Mouse (Mus musculus): Measurements from ENCODE around the gene Rragc. TPM values are rescaled to one million over a fixed set of nuclear protein-coding genes. Genes with fewer than 3 reads are reported as not detected.

Gene Rragc
- total RNA-seq, 2 experiments from 2014 or later, result 53.3 to 54.2 TPM

- intact Hi-C loops (cut with DNase I), result no loop called here
- DNase-seq, result no peak
Observed at GRCm38 (mm10) chr4:123948901-123949300, 31.7 kb downstream of the Rragc start.

GRCm38 (mm10) chr4:123949649-123950048, 32.4 kb downstream of the Rragc start:
- DNase-seq, result no peak
- intact Hi-C loops (cut with DNase I), result no loop called here

GRCm38 (mm10) chr4:123952059-123952458, 34.8 kb downstream of the Rragc start:
- intact Hi-C loops (cut with DNase I), result no loop called here
- DNase-seq, result no peak

GRCm38 (mm10) chr4:123956703-123957491, 39.7 kb downstream of the Rragc start:
- DNase-seq, result peak; percentile 78 to 84
- intact Hi-C loops (cut with DNase I), result loop anchor here (5.0 kb wide), 3 partner anchors 185 to 710 kb away; no protein-coding TSS in a partner anchor

- no peak for DNase-seq
- intact Hi-C loops (cut with DNase I), result loop anchor here (5.0 kb wide), 3 partner anchors 185 to 710 kb away; no protein-coding TSS in a partner anchor
Observed at GRCm38 (mm10) chr4:123957492-123957808, 40.2 kb downstream of the Rragc start.

- DNase-seq, result no peak
- intact Hi-C loops (cut with DNase I), result loop anchor here (5.0 kb wide), 3 partner anchors 184 to 709 kb away; no protein-coding TSS in a partner anchor
Observed at GRCm38 (mm10) chr4:123957891-123958290, 40.6 kb downstream of the Rragc start.

GRCm38 (mm10) chr4:123960955-123961354, 43.7 kb downstream of the Rragc start:
- DNase-seq, result no peak
- intact Hi-C loops (cut with DNase I), result no loop called here

- intact Hi-C loops (cut with DNase I), result no loop called here
- DNase-seq, result no peak
Observed at GRCm38 (mm10) chr4:123962721-123963120, 45.5 kb downstream of the Rragc start.

GRCm38 (mm10) chr4:123968663-123969321, 51.5 kb downstream of the Rragc start:
- intact Hi-C loops (cut with DNase I), result no loop called here
- DNase-seq, result no peak

GRCm38 (mm10) chr4:123969458-123969857, 52.2 kb downstream of the Rragc start:
- intact Hi-C loops (cut with DNase I), result no loop called here
- DNase-seq, result no peak

- DNase-seq, result no peak
- intact Hi-C loops (cut with DNase I), result no loop called here
Observed at GRCm38 (mm10) chr4:123971059-123971458, 53.8 kb downstream of the Rragc start.

GRCm38 (mm10) chr4:123972423-123973049, 55.3 kb downstream of the Rragc start:
- intact Hi-C loops (cut with DNase I), result no loop called here
- no peak for DNase-seq

GRCm38 (mm10) chr4:123982105-123982504, 64.9 kb downstream of the Rragc start:
- intact Hi-C loops (cut with DNase I), result no loop called here
- DNase-seq, result no peak

Other genes with a start within 250 kb of the Rragc start
- 100 to 1,000 TPM; 316 to 364 TPM for gene Macf1, start 233.1 kb upstream of the Rragc start, total RNA-seq (2021)
- 100 to 1,000 TPM; 334 to 374 TPM for gene Ndufs5, start 199.2 kb upstream of the Rragc start, total RNA-seq (2021)
- gene Akirin1, start 167.1 kb upstream of the Rragc start, total RNA-seq (2021), result 10 to 100 TPM; 34.8 to 35.9 TPM
- gene Rhbdl2, start 129.6 kb upstream of the Rragc start, total RNA-seq (2021), result under 1 TPM; 0.20 to 0.29 TPM
- not detected for gene 4933427I04Rik, start 57.8 kb upstream of the Rragc start, total RNA-seq (2021)
- gene Mycbp, start 12.6 kb upstream of the Rragc start, total RNA-seq (2021), result 10 to 100 TPM; 24.9 to 29.1 TPM
- gene 4930535I16Rik, start 576 bp downstream of the Rragc start, total RNA-seq (2021), result not detected